Mouse (Mus musculus) gastrocnemius, postnatal 14 days (tissue): ENCODE results near the gene Man2a1. TPM values are rescaled to one million over a fixed set of nuclear protein-coding genes. Genes with fewer than 3 reads are reported as not detected.

Experiments
- DNase-seq: peaks from one replicate; pipeline ENCODE4 v3.0.0; 2021; ENCODE audit warnings: mixed read lengths
- intact Hi-C: fragments of 180-260 bp; cut with DNase I; formaldehyde crosslinking; loops from one replicate; pipeline ENCODE4 v1.15.1; 2025; ENCODE audit warnings: low total_unique reads
- total RNA-seq, 2 experiments: library from RNA; stranded (reverse); gene quantifications; 2 replicates each; pipeline ENCODE4 v1.2.3; 2021

Gene Man2a1
- total RNA-seq, 2 experiments from 2014 or later = 17.2 to 20.3 TPM

DNA sequence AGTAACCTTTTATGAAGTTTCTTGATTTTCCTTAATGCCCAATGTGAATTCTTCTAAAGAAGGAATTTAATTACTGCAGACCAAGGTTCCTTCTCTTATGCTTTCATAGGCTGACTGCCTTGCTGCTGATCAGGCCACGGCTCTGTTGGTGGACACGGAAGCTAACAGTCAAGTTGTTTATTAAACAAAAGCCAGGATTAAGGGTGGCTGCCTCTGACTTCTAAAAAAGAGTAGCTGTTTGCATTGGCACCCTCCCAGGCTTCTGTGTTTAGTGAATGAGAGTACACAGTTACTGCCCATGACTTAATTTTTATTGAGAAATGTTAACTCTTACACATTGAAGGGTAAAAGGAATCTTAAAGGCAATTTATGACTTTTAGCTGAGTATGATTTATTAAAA, 81.4 kb downstream of the Man2a1 start:
- DNase-seq = peak; percentile 14
- intact Hi-C loops = no loop called here

- DNase-seq = no peak
- intact Hi-C loops = no loop called here
Measured at GRCm38 (mm10) chr17:64684088-64684487, 83.6 kb downstream of the Man2a1 start.

DNA sequence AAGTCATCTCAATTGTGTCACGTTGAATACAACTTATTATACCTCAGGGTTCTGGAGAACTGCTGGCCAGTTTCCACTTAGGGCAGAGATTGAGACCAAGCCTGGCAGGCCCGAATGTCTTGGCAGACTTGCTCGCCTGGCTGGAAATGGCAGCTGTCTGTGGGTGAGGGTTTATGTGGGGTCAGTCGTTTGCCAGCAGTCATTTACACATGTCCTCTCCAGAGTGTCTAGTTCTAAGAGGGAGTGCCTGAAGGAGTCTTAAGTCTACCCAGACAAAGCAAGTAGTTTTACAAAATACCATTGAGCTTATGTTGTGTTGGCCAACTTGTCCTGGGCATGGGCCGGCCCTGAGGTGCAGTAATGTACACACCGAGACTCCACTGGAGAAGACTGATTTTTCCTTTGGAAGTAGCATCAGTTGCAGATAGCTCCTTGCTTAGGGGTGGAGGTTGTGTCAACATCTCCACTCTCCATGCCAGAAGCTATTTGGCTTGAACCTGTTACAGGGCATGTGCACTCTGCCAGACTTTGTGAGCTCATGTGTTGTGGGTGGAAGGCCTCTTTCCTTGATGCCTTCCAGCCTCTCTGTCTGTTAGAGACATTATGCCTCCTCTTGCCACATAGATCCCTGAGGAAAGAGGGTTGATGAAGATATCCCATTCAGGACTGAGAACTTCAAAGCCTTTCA, 84.8 kb downstream of the Man2a1 start:
- intact Hi-C loops = no loop called here

DNA sequence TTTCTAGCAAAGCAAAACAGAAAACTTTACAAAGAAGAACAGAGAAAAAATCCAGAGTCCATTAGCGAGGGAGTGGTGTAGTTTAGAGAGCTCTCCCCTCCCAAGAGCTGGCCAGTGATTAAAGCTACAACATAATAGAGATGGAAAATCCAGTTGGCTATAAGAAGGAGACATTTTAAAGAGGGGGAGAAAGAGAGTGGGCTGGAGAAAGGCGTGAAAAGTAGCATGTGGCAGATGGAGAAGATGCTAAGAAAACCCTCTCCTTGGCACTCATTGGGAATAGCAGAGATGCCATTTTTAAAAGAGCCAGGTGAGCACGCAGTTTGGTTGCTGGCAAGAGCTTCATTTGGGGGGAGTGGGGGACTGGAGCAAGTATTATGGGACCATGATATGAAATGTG, 89.1 kb downstream of the Man2a1 start:
- no peak for DNase-seq
- intact Hi-C loops = no loop called here

More for the DNA sequence above, 84.8 kb downstream of the Man2a1 start:
- DNase-seq = peak; percentile 76

- DNase-seq = no peak
- intact Hi-C loops = no loop called here
Measured at GRCm38 (mm10) chr17:64697277-64697831, 96.8 kb downstream of the Man2a1 start.

GRCm38 (mm10) chr17:64698516-64698915, 98.0 kb downstream of the Man2a1 start:
- no peak for DNase-seq
- intact Hi-C loops = no loop called here

DNA sequence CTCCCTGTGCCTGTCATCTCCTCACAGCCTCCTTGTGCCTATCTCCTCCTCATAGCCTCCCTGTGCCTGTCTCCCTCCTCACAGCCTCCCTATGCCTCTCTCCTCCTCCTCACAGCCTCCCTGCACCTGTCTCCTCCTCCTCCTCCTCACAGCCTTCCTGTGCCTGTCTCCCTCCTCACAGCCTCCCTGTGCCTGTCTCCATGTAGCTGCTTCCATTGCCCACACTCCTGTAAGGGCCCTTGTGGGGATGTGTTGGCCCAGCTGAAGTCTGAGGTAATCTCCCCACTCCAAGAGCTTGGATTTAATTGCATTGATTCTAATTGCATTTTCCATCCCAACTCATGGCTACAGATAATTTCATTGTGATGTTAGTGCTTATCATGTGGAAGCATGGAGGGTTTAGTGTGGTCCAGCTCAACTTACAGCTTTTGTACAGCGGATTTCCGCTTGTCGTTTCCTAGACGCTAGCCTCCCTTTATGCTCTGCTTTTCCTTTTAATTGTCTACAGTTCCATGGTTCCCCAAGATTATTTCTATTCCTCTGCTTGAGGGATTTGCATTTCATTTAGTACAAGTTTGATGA, 103.2 kb downstream of the Man2a1 start:
- no peak for DNase-seq
- intact Hi-C loops = no loop called here

DNA sequence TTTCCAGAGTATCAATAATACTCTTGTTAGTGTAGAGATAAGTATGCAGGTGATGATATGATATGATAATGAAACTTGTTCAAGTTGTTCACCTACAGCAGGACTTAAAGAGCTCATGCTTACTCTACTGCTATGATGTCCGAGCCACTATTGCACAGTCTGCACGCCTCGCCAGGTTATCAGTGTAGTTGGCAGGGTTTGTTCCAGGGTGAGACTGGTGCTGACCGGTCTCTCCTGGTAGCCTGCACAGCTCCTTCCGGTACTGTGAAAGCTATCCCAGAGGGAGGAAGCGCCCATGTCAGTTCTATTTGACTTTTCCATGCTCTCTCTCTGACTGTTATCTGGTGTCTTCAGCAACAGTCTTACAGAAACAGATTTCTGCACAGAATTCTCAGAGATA, 107.0 kb downstream of the Man2a1 start:
- intact Hi-C loops = no loop called here
- no peak for DNase-seq

DNA sequence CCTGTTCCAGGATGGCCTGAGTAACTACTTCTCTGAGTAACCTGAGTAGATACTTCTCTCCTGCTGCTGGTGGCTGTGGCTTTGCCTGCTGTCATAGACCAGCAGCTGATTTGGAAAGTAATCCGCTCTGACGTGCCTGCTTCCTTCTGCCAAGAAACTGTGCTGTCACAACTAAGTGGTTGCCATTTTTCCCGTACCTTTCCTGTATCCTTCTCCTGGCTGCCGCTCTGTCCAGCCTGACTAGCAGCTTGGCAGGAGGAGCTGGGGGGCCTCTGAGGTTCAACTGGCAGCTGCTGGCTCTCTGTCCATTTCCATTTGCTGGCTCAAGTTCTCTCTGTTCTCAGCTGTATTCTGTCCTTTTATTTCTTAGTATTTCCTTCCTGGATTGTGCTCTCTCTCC, 115.8 kb downstream of the Man2a1 start:
- intact Hi-C loops = no loop called here
- DNase-seq = peak; percentile 58

- DNase-seq = no peak
- intact Hi-C loops = no loop called here
Measured at GRCm38 (mm10) chr17:64719760-64720159, 119.2 kb downstream of the Man2a1 start.

- DNase-seq = no peak
- intact Hi-C loops = no loop called here
Measured at GRCm38 (mm10) chr17:64721112-64721511, 120.6 kb downstream of the Man2a1 start.

DNA sequence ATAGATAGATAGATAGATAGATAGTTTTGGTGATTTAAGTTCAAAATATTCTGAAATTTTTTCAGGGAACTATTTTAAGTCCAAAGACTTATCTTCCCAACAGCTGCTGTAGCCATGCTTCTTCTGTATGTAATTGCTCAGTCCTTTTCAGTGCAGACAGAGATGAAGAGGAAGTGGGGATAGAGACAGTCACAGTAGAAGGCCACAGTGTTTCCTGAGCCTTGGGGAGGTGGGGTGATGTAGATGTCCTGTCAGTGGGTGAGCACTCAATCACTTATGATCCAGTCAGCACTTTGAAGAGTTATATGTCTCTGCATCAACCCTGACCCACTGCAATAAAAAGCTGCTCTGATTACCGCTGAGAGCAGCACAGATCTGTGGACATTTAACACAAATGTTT, 122.6 kb downstream of the Man2a1 start:
- intact Hi-C loops = no loop called here
- DNase-seq = no peak

GRCm38 (mm10) chr17:64725214-64725613, 124.7 kb downstream of the Man2a1 start:
- no peak for DNase-seq
- intact Hi-C loops = no loop called here

GRCm38 (mm10) chr17:64726032-64726431, 125.5 kb downstream of the Man2a1 start:
- intact Hi-C loops = no loop called here

GRCm38 (mm10) chr17:64735492-64735891, 135.0 kb downstream of the Man2a1 start:
- no peak for DNase-seq
- intact Hi-C loops = no loop called here

More at GRCm38 (mm10) chr17:64726032-64726431, 125.5 kb downstream of the Man2a1 start:
- no peak for DNase-seq

DNA sequence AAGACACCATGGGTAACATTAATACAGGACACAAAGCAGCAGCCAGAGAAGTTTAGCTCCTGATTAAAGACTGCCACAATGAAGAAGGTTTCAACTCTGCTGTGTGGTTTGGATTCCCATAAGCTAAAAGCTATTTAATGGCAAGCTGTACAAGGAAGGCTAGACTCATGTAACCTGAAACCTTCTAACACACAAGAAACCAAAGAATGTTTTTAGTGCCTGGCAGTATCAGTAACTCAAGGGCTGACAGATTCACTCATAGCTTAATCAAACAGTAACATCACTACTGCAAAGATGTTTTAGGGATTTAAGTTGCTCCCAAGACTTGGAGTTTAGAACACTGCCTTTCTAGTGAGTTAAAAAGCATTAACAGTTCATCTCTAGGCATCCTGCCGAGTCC, 137.4 kb downstream of the Man2a1 start:
- intact Hi-C loops = no loop called here

GRCm38 (mm10) chr17:64739129-64739528, 138.6 kb downstream of the Man2a1 start:
- intact Hi-C loops = no loop called here

More for the DNA sequence above, 137.4 kb downstream of the Man2a1 start:
- no peak for DNase-seq

GRCm38 (mm10) chr17:64742715-64743605, 142.4 kb downstream of the Man2a1 start:
- intact Hi-C loops = no loop called here
- no peak for DNase-seq

More at GRCm38 (mm10) chr17:64739129-64739528, 138.6 kb downstream of the Man2a1 start:
- no peak for DNase-seq

GRCm38 (mm10) chr17:64743606-64744300, 143.2 kb downstream of the Man2a1 start:
- no peak for DNase-seq
- intact Hi-C loops = no loop called here
